Mouse (Mus musculus) hindbrain, embryonic 11.5 days (tissue): ENCODE data around the gene Tspan14. TPM values are rescaled to one million over a fixed set of nuclear protein-coding genes. Genes with fewer than 3 reads are reported as not detected.

Experiments used
- ATAC-seq: fragments of 200-750 bp; cut with Nextera tagmentation; 2 replicates; pipeline ENCODE4 v1.8.0; 2017; ENCODE audit warnings: mild to moderate bottlenecking, moderate TSS enrichment, moderate library complexity; ENCODE audit not compliant: low FRiP score
- DNase-seq: peaks from one replicate; pipeline ENCODE4 v3.0.0-alpha.2; 2015; ENCODE audit warnings: low spot score
- H3K27ac ChIP-seq: fragments of 300-500 bp; sonication (generic); 2 replicates; pipeline ENCODE4 v1.5.1; 2014; ENCODE audit warnings: mild to moderate bottlenecking, low read depth, low read length
- H3K27me3 ChIP-seq: fragments of 300-500 bp; sonication (generic); 2 replicates; pipeline ENCODE4 v1.6.1; 2014; ENCODE audit warnings: mild to moderate bottlenecking, low read length, moderate library complexity, mixed read lengths; ENCODE audit not compliant: control insufficient read depth, insufficient read depth
- H3K36me3 ChIP-seq: fragments of 300-500 bp; sonication (generic); 2 replicates; pipeline ENCODE4 v1.6.1; 2014; ENCODE audit warnings: mild to moderate bottlenecking, low read length, moderate library complexity, mixed read lengths; ENCODE audit not compliant: control insufficient read depth, insufficient read depth
- H3K4me1 ChIP-seq: fragments of 300-500 bp; sonication (generic); replicated peaks from 2 replicates; pipeline ENCODE4 v1.6.1; 2014; ENCODE audit warnings: low read length, mixed read lengths; ENCODE audit not compliant: control insufficient read depth, insufficient read depth
- H3K4me2 ChIP-seq: fragments of 300-500 bp; sonication (generic); replicated peaks from 2 replicates; pipeline ENCODE4 v1.6.1; 2014; ENCODE audit warnings: mild to moderate bottlenecking, low read depth, low read length
- H3K4me3 ChIP-seq: fragments of 300-500 bp; sonication (generic); 2 replicates; pipeline ENCODE4 v1.5.1; 2014; ENCODE audit warnings: low read depth, low read length
- H3K9ac ChIP-seq: fragments of 300-500 bp; sonication (generic); 2 replicates; pipeline ENCODE4 v1.6.1; 2014; ENCODE audit warnings: low read depth, low read length
- H3K9me3 ChIP-seq: fragments of 300-500 bp; sonication (generic); 2 replicates; pipeline ENCODE4 v1.6.1; 2016; ENCODE audit warnings: low read length; ENCODE audit not compliant: control insufficient read depth
- WGBS: fragments of 180-500 bp; shearing (Covaris S2); extraction: QIAGEN DNeasy Blood & Tissue Kit; methylation state at CpG from one replicate; pipeline ENCODE4 v1.1.7; 2014; 5-methylcytosine and 5-hydroxymethylcytosine counted together
- polyA plus RNA-seq: library from polyadenylated mRNA; unstranded; fragments of >200 nt; fragmentation: Nextera tagmentation; extraction: Ambion mirVana; gene quantifications from 2 replicates; pipeline ENCODE4 v1.2.1, GENCODE M21; 2014

Gene Tspan14
- polyA plus RNA-seq, 1 experiment from 2014 or later: 96.5 TPM

GRCm38 (mm10) chr14:40893196-40893595 is 73.4 kb downstream of the Tspan14 start, which contains the start of gene Sh2d4b:
TSS of gene Sh2d4b (minus strand) at chr14:40893266.
- Histone ChIP-seq H3K4me2 (no peak within 1 kb of the TSS), H3K4me3 (no peak within 1 kb of the TSS), H3K27me3 (no peaks in the 10 kb centered on the region), H3K27ac (no peak within 1 kb of the TSS), H3K9me3 (no peaks in the 10 kb centered on the region), H3K9ac (no peak within 1 kb of the TSS), H3K4me1 (no peaks in the 10 kb centered on the region), H3K36me3 (no peaks in the 10 kb centered on the region)
- no peak for ATAC-seq
- no peak for DNase-seq
- 69% methylated on average over 3 of the region's 3 CpGs for WGBS

GRCm38 (mm10) chr14:40892326-40892825 is 74.2 kb downstream of the Tspan14 start:
- 85% methylated on average over 7 of the region's 7 CpGs for WGBS
- H3K9me3 ChIP-seq: no peaks in the 10 kb centered on the region
- DNase-seq (no peak), ATAC-seq (no peak)
- H3K4me1 ChIP-seq: no peaks in the 10 kb centered on the region
- no peak overlapping the region for H3K9ac ChIP-seq
- H3K27me3 ChIP-seq: no peaks in the 10 kb centered on the region
- H3K36me3 ChIP-seq: no peaks in the 10 kb centered on the region
- no peak overlapping the region for H3K27ac ChIP-seq
- H3K4me3 ChIP-seq: no peak overlapping the region
- H3K4me2 ChIP-seq: no peak overlapping the region

- no peaks in the 10 kb centered on the region for H3K9me3 ChIP-seq
- 94% methylated on average over 4 of the region's 4 CpGs for WGBS
- H3K4me1 ChIP-seq: no peaks in the 10 kb centered on the region
- no peak overlapping the region for H3K4me3 ChIP-seq
- H3K4me2 ChIP-seq: no peak overlapping the region
- no peaks in the 10 kb centered on the region for H3K27me3 ChIP-seq
- no peak for ATAC-seq
- no peaks in the 10 kb centered on the region for H3K36me3 ChIP-seq
- DNase-seq: no peak
- no peak overlapping the region for H3K27ac ChIP-seq
- no peak overlapping the region for H3K9ac ChIP-seq
These were observed 75.1 kb downstream of the Tspan14 start for GRCm38 (mm10) chr14:40891506-40891905.

- Histone ChIP-seq H3K4me1 (no peaks in the 10 kb centered on the region), H3K9ac (no peak overlapping the region), H3K36me3 (no peaks in the 10 kb centered on the region), H3K4me3 (no peak overlapping the region), H3K27ac (no peak overlapping the region), H3K4me2 (no peak overlapping the region), H3K9me3 (no peaks in the 10 kb centered on the region), H3K27me3 (no peaks in the 10 kb centered on the region)
- 78% methylated on average over 4 of the region's 4 CpGs for WGBS
- ATAC-seq (no peak), DNase-seq (no peak)
These were observed 76.9 kb downstream of the Tspan14 start for GRCm38 (mm10) chr14:40889704-40890103.

- H3K36me3 ChIP-seq: no peaks in the 10 kb centered on the region
- no peak overlapping the region for H3K4me3 ChIP-seq
- no peaks in the 10 kb centered on the region for H3K27me3 ChIP-seq
- no peaks in the 10 kb centered on the region for H3K4me1 ChIP-seq
- H3K4me2 ChIP-seq: no peak overlapping the region
- DNase-seq (no peak), ATAC-seq (no peak)
- no peak overlapping the region for H3K27ac ChIP-seq
- no peak overlapping the region for H3K9ac ChIP-seq
- no peaks in the 10 kb centered on the region for H3K9me3 ChIP-seq
- 78% methylated on average over 2 of the region's 2 CpGs for WGBS
These were observed 77.4 kb downstream of the Tspan14 start for GRCm38 (mm10) chr14:40889181-40889580.

- 77% methylated on average over 6 of the region's 6 CpGs for WGBS
- no peak overlapping the region for H3K27ac ChIP-seq
- no peaks in the 10 kb centered on the region for H3K9me3 ChIP-seq
- DNase-seq (peak; percentile 29), ATAC-seq (no peak)
- H3K36me3 ChIP-seq: no peaks in the 10 kb centered on the region
- no peak overlapping the region for H3K4me3 ChIP-seq
- no peaks in the 10 kb centered on the region for H3K27me3 ChIP-seq
- H3K4me1 ChIP-seq: no peaks in the 10 kb centered on the region
- H3K9ac ChIP-seq: no peak overlapping the region
- no peak overlapping the region for H3K4me2 ChIP-seq
These were observed 80.0 kb downstream of the Tspan14 start for GRCm38 (mm10) chr14:40886428-40887202.

- Histone ChIP-seq H3K4me1 (no peaks in the 10 kb centered on the region), H3K9me3 (no peaks in the 10 kb centered on the region), H3K27ac (no peak overlapping the region), H3K36me3 (no peaks in the 10 kb centered on the region), H3K9ac (no peak overlapping the region), H3K4me3 (no peak overlapping the region), H3K27me3 (no peaks in the 10 kb centered on the region), H3K4me2 (no peak overlapping the region)
- DNase-seq: no peak
- no peak for ATAC-seq
- 71% methylated on average over 1 of the region's 1 CpGs for WGBS
These were observed 80.9 kb downstream of the Tspan14 start for GRCm38 (mm10) chr14:40885752-40886151.

- no peaks in the 10 kb centered on the region for H3K9me3 ChIP-seq
- no peaks in the 10 kb centered on the region for H3K4me1 ChIP-seq
- H3K36me3 ChIP-seq: no peaks in the 10 kb centered on the region
- no peak overlapping the region for H3K9ac ChIP-seq
- H3K4me2 ChIP-seq: no peak overlapping the region
- no peak overlapping the region for H3K27ac ChIP-seq
- no peak for DNase-seq
- no peak for ATAC-seq
- no peak overlapping the region for H3K4me3 ChIP-seq
- no peaks in the 10 kb centered on the region for H3K27me3 ChIP-seq
- 25% methylated on average over 4 of the region's 4 CpGs for WGBS
These were observed 81.4 kb downstream of the Tspan14 start for GRCm38 (mm10) chr14:40885225-40885624.

GRCm38 (mm10) chr14:40874565-40874964 is 92.0 kb downstream of the Tspan14 start:
- no peak for ATAC-seq
- H3K9me3 ChIP-seq: no peaks in the 10 kb centered on the region
- no peaks in the 10 kb centered on the region for H3K36me3 ChIP-seq
- H3K4me1 ChIP-seq: no peaks in the 10 kb centered on the region
- DNase-seq: no peak
- H3K9ac ChIP-seq: no peak overlapping the region
- no peak overlapping the region for H3K4me3 ChIP-seq
- no peaks in the 10 kb centered on the region for H3K27me3 ChIP-seq
- H3K4me2 ChIP-seq: no peak overlapping the region
- no peak overlapping the region for H3K27ac ChIP-seq
